Mouse (Mus musculus) B cell, adult 67 days (primary cell): Measurements from ENCODE around the gene Hoxd1. TPM values are rescaled to one million over a fixed set of nuclear protein-coding genes. Genes with fewer than 3 reads are reported as not detected.

Experiments
- total RNA-seq, 2 experiments: library from RNA; stranded (reverse); gene quantifications; 4 replicates each; pipeline ENCODE4 v1.2.4; 2023

Gene Hoxd1
- total RNA-seq: not detected

GRCm38 (mm10) chr2:74762522-74763244, at the start of gene Hoxd1:
Gene Hoxd1, plus strand, starts transcription at chr2:74762980.

DNA sequence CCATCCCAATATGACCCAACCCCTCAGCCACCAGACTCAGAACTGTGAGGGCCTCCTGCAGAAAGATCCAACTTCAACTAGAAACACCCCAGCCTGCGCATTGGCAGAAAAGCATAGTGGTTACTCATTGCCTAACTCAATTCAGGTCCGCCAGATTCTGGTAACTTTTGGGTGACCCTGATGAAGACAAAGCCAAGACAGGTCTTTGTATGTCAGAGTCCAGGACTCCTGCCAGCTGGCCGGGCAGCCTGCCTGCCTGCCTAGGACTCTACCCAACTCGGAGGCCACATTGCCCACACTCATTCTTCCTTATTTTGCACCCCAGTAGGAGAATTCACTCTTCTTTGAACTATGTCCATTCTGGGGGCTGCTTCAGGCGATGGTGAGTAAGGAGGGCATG, 36.2 kb upstream of the Hoxd1 start, which contains the start of gene Gm28230:
Gm28230 (plus strand) TSS at position 178 of the 400 bp plus-strand sequence.

Other genes starting within 250 kb of the Hoxd1 start
- 10 to 100 TPM; 25.3 to 30.0 TPM for gene Lnpk, start 183.5 kb upstream of the Hoxd1 start, total RNA-seq
- gene Evx2, start 103.4 kb upstream of the Hoxd1 start, total RNA-seq: not detected
- gene Hoxd13, start 94.7 kb upstream of the Hoxd1 start, total RNA-seq: not detected
- not detected for gene Hoxd12, start 88.0 kb upstream of the Hoxd1 start, total RNA-seq
- gene Hoxd11, start 83.4 kb upstream of the Hoxd1 start, total RNA-seq: not detected
- gene Hoxd10, start 71.1 kb upstream of the Hoxd1 start, total RNA-seq: not detected
- gene Hoxd9, start 65.3 kb upstream of the Hoxd1 start, total RNA-seq: not detected
- gene Hoxd8, start 58.4 kb upstream of the Hoxd1 start, total RNA-seq: not detected
- gene Hoxd3, start 51.1 kb upstream of the Hoxd1 start, total RNA-seq: not detected
- gene Hoxd4, start 51.1 kb upstream of the Hoxd1 start, total RNA-seq: not detected
- gene Gm28230, start 36.3 kb upstream of the Hoxd1 start, total RNA-seq: not detected
- gene Mtx2, start 62.8 kb downstream of the Hoxd1 start, total RNA-seq: 10 to 100 TPM; 17.7 to 20.2 TPM